Mouse (Mus musculus): ENCODE data around the gene Gm17455. TPM values are rescaled to one million over a fixed set of nuclear protein-coding genes. Genes with fewer than 3 reads are reported as not detected.

Gene Gm17455
- polyA plus RNA-seq, 1 experiment, result 2.6 TPM

DNA sequence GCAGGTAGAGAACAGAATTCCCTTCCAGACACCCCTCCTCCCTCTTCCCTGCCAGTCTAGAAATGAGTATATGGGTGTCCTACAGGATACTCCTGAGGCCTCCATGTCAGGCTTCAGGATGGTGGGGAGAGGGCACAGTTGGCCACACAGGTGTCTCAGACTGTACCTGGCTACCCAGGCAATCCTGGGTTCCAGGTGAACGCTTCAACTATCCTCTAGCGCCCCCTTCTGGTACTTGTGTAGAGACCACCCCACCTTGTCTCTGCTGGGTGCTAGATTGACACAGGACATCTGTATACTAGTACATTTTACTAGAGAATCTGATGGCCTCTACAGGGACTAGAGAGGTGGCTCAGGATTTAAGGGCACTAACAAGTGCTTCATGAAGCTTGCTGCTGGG lies 43.6 kb downstream of the Gm17455 start:
- Histone ChIP-seq H3K27ac (ENCODE audit: insufficient read depth, low read length) (no peak overlapping the region), H3K4me1 (ENCODE audit: control insufficient read depth, insufficient read depth, low read length) (no peaks in the 10 kb centered on the region), H3K4me3 (ENCODE audit: insufficient read depth, low read length) (no peak overlapping the region)
- no peak for TF ChIP-seq CTCF (IDR thresholded peaks at IDR 0.05; ENCODE audit: extremely low read depth, insufficient read depth, low read length)
- no peak for TF ChIP-seq POLR2A (IDR thresholded peaks at IDR 0.05; ENCODE audit: extremely low read depth, insufficient read depth, low read length)

DNA sequence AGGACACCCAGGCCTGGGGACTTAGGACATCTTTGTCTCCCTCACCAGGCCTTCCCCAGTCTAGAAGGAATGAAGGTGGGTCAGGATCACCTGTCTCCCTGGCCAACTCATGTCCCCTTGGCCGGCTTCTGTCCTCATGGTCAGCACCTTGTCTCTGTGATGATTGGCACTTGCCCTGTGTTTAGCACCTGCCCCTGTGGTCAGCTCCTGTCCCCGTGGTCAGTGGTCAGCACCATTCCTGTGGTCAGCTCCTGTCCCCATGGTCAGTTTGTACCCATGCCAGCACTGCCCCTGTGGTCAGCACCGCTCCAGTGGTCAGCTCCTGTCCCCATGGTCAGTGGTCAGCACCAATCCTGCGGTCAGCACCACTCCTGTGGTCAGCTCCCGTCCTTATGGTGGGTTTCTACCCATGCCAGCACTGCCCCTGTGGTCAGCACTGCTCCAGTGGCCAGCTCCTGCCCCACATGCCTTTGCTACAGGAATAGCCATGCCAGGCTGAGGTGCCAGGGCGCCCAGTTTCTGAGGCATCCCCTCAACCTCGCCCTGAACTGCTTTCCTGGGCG lies 45.6 kb downstream of the Gm17455 start:
- Histone ChIP-seq H3K27ac (ENCODE audit: insufficient read depth, low read length) (no peak overlapping the region), H3K4me1 (ENCODE audit: control insufficient read depth, insufficient read depth, low read length) (no peaks in the 10 kb centered on the region), H3K4me3 (ENCODE audit: insufficient read depth, low read length) (no peak overlapping the region)
- TF ChIP-seq CTCF (IDR thresholded peaks at IDR 0.05; ENCODE audit: extremely low read depth, insufficient read depth, low read length) (no peak), POLR2A (IDR thresholded peaks at IDR 0.05; ENCODE audit: extremely low read depth, insufficient read depth, low read length) (no peak)

DNA sequence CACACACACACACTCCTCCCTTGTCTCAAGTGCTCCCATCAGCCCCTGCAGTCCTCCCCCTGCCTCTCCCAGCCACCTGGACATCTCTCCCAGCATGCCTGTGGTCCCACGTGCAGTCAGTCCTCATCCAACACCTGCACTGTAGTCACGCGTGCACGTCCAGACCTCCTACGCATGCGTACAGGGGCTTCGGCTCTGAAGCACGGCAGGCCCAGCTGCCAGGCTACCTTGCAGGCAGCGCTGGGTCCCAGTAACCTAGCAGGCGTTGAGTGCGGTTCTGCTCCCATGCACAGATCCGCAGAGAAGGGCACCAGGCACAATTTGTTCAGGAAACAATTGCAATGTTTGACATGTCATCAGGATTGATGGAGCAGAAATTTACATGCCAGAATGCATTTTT lies 47.7 kb downstream of the Gm17455 start:
- no peaks in the 10 kb centered on the region for H3K4me1 ChIP-seq (ENCODE audit: control insufficient read depth, insufficient read depth, low read length)
- no peak overlapping the region for H3K4me3 ChIP-seq (ENCODE audit: insufficient read depth, low read length)
- H3K27ac ChIP-seq (ENCODE audit: insufficient read depth, low read length), result no peak overlapping the region
- TF ChIP-seq POLR2A (IDR thresholded peaks at IDR 0.05; ENCODE audit: extremely low read depth, insufficient read depth, low read length) (no peak), CTCF (IDR thresholded peaks at IDR 0.05; ENCODE audit: extremely low read depth, insufficient read depth, low read length) (no peak)

Other genes with a start within 250 kb of the Gm17455 start
- 1.4 and 2.0 TPM in 2 replicates for gene Chst3, start 180.5 kb upstream of the Gm17455 start, polyA plus RNA-seq (2012; rRNA removed)
- 1,890 and 1,956 TPM in 2 replicates for gene Psap, start 122.1 kb upstream of the Gm17455 start, polyA plus RNA-seq (2012; rRNA removed)
- gene Vsir, start 52.9 kb upstream of the Gm17455 start, polyA plus RNA-seq (2012; rRNA removed), result 37.6 and 41.4 TPM in 2 replicates

Measured in cortical plate, adult 2 months (tissue).